Mouse (Mus musculus) adipocyte (in vitro differentiated cells): ENCODE results near the gene Acvr2b.

Source experiments
- DNase-seq: peaks from one replicate; pipeline ENCODE4 v3.0.0-alpha.2; 2016; ENCODE audit warnings: low spot score

Acvr2b gene

DNA sequence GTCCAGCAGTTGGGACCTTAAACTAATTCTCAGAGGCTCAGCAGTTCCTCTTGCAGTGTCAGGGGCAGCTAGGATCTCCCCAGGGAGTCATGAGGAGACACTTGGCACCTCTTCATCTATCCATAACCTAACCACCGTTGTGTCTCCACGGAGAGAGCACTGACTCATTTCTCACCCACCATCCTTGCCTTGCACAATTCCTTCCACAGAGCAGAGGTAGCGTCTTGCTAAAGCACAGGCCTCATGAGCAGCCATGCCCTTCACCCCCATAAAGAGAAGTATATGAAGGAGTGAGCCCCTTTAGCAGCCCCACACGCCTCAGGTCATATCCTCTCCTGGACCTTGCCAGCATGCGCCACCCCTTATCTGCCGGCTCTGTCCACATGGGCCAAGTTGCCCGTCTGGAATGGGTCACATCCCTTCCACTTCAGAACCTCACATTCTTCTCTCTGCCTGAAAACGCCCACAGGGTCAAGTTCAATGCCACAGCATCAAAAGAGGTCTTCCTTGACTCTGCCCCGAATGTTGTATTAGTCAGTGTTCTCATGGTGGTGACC lies 71.8 kb downstream of the Acvr2b start:
- no peak for DNase-seq

DNA sequence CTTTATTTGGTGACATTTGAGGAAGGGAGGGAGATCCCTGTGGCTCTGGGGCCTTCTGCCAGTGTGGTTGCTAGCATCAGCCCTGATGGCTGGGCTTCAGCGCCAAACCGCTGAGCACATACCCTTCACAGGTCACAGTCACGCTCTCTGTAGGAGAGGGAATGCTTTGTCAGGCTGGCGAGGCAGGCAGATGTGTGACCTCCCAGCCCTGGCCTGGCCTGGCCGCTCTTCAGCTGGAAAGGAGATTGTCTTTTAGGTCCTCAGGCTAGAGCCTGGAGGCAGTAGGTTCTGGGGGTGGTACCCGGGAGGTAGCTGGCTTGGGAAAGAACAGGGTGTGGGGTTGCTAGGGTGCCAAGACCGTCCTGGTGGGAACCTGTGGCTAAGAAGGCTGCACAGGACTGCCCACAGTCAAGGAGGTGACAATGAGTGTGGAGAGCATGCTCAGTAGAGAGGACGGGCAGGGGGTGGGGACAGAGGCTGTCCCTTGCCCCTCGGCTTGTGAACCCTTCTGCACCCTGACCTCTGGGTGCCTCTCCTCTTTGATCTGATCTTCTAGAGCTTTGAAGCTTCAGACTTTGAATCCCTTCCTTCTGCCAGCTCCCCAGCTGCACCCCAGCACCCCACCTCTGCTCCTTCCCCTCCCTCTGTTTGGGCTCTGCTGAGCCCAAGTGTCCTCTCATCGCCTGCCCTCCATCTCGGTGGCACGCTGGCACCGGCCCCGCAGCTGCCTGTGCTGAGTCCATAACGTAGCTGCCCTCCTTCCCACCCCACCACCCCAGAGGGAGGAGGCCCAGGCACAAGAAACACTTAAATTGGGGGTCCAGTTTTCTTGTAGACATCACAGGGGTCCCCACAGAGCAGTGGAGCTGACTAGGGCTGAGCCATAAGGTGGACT lies 73.0 kb downstream of the Acvr2b start:
- no peak for DNase-seq

DNA sequence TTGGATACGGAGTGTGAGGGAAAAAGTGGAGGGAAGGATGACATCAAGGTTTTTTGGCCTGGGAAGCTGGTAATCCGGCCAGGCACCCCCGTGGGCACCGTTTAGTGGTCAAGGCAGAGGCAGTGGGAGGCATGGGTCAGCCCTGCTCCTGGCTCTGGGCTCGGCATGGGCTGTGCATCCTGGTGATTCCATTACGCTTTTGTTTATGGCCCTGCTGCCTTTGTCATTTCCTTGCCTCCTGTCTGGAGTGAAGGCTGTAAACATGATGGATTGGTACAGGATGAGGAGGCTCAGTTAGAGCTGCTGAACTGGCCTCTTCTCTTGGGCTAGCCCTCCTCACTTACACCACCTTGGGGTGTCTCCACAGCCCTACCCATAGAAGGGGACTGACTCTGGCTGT lies 75.8 kb downstream of the Acvr2b start:
- DNase-seq, result no peak

DNA sequence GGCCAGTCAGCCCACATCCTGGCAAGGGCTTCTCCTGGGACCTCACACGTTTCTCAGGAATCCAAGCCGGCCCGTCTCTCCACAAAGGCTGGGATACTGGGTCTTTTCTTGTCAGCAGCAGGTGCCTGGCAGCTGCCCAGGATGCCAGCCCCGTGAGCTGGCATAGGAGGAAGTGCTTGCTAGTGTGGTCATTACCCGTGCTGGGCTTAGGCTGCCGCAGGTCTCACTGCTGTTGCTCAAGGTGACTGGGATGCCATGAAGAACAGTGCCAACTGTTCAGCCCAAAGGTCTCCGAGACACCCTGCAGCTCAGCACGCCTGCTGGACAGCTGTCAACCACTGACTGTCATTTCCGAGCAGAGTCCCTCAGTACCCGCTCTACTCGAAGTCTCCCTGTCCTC lies 76.4 kb downstream of the Acvr2b start:
- no peak for DNase-seq

DNA sequence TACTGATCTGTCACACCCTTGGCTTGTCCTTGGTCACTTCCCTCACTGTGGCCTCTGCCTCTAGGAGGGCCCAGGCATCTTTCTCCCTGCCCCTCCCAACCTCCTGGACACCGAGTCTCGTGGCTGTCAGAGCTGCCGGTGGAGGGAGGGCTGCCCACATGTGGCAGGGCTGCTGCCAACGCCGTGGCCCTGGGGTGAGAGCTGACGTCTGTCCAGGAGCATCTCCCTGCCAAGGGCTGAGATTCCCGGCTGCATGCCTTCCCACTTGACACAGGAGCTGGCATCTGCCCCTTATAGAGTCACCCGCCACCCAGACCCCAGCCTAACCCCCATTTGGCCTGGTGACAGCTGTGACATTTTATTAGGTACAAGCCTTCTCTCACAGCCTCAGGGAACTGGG lies 77.4 kb downstream of the Acvr2b start:
- DNase-seq, result no peak

DNA sequence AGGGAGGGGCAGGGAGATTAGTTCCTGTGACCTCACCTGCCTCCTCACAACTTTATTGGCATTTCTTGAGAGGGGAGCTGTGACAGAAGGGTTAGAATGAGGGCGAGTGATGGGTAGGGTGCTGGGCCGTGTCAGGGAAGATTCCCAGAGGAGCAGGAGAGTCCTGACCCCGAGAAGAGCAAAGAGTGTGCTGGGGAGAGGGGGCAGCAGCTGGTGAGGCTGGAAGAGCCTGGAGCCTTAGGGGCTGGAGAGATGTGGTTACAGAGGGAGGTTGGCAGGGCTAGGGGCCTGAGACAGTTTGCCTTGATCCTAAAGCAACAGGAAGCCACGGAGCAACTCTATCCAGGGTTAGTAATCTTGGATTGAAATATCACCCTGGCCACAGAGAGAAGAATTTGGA lies 79.7 kb downstream of the Acvr2b start:
- no peak for DNase-seq

DNA sequence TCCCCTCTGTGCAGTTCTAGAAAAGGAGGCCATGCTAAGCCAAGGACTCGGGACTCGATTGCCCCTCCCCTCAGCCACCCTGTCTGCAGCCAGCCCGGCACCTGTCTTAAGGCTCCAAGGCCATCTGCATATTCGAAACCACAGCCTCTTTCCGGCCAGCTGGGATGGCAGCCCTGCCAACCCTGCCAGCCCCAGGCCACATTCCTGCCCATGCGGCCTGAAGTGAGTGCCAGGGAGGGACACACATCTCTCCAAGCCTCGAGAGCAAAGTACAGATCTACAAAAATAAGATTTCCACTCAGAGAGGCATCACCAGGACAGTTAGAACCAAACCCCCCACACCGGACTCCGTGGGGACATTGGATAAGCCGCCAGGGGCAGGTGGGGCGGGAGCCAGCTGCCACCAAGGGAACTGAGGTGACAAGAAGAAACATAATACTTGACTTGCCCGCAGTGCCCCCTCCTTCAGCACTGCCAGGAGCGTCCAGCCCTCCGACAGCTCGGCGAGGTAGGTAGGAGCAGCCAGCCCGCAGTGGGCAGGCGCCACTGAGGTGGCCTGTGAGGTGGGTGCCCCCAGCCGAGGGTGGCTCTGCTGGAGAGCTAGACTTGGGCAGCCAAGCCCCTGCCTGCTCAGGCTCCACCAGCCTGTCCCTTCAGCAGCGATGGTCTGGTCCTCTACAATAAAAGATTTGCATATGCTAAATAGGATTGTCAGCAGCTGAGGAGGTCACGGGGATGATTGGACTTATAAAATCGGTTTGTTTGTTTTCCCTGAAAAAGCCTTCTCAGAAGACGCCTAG lies 81.8 kb downstream of the Acvr2b start:
- DNase-seq, result no peak

DNA sequence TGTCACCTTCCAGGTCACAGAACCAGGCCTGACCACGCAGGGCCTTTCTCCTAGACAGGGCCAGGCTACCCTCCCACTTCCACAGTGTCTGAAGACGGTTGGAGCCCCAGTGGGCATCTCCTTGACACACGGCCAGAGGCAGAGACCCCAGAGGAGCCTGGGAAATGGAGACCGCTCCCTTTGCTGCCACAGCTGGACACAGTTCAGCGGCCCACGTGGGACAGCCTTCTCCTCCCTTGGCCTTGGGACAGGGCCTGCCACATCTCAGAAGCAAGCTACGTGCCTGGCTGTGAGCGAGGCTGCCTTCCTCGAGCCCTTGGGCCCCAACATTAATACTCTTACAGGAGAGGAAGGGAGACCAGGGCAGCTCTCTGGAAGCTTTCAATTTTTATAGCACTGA lies 82.5 kb downstream of the Acvr2b start:
- DNase-seq, result no peak
